Mouse (Mus musculus) myocyte (in vitro differentiated cells): ENCODE results near the gene Aaas. TPM values are rescaled to one million over a fixed set of nuclear protein-coding genes. Genes with fewer than 3 reads are reported as not detected.
A peak's percentile ranks its signal among the peaks of the same experiment; 100 is the strongest.

Experiments used
- H3K27me3 ChIP-seq: one replicate; pipeline ENCODE4 v1.6.1; 2011; ENCODE audit not compliant: control insufficient read depth, insufficient read depth, insufficient read length
- H3K36me3 ChIP-seq: one replicate; pipeline ENCODE4 v1.6.1; 2011; ENCODE audit not compliant: control insufficient read depth, insufficient read depth
- H3K4me2 ChIP-seq: one replicate; pipeline ENCODE4 v1.6.1; 2011; ENCODE audit warnings: low read depth, control low read depth
- H3K4me3 ChIP-seq: one replicate; pipeline ENCODE4 v1.5.1; 2011; ENCODE audit warnings: mild to moderate bottlenecking, control low read depth, moderate library complexity
- H3K79me2 ChIP-seq: one replicate; pipeline ENCODE4 v1.6.1; 2011; ENCODE audit not compliant: control insufficient read depth, insufficient read depth
- H3ac ChIP-seq: one replicate; pipeline ENCODE4 v1.6.1; 2011; ENCODE audit not compliant: control insufficient read depth, insufficient read length
- CEBPB ChIP-seq: IDR thresholded peaks from 2 replicates; pipeline ENCODE4 v1.6.1; 2011; ENCODE audit warnings: mild to moderate bottlenecking, moderate library complexity; ENCODE audit not compliant: poor library complexity, insufficient read depth, severe bottlenecking
- E2F4 ChIP-seq: IDR thresholded peaks from one replicate; pipeline ENCODE4 v1.6.1; 2011; ENCODE audit warnings: mild to moderate bottlenecking, control low read depth, moderate library complexity; ENCODE audit not compliant: insufficient read depth
- MAX ChIP-seq: IDR thresholded peaks from one replicate; pipeline ENCODE4 v1.6.1; 2011; ENCODE audit warnings: low read depth, mild to moderate bottlenecking, control low read depth
- MYOD1 ChIP-seq, 3 experiments: IDR thresholded peaks; one replicate each; pipeline ENCODE4 v1.6.1; 2011; ENCODE audit warnings: control low read depth in 2 of 3, low read depth in 2 of 3, mild to moderate bottlenecking in 2 of 3, moderate library complexity in 1 of 3; ENCODE audit not compliant: insufficient read length in 2 of 3, control insufficient read depth in 1 of 3
- MYOG ChIP-seq, 3 experiments: IDR thresholded peaks; one replicate each; pipeline ENCODE4 v1.6.1; 2011; ENCODE audit warnings: control low read depth in 2 of 3, low read depth in 2 of 3, mild to moderate bottlenecking in 2 of 3; ENCODE audit not compliant: insufficient read length in 2 of 3, control insufficient read depth in 1 of 3, insufficient read depth in 1 of 3
- POLR2A ChIP-seq: IDR thresholded peaks from one replicate; pipeline ENCODE4 v1.6.1; 2011; ENCODE audit warnings: low read depth, mild to moderate bottlenecking, control low read depth, moderate library complexity; ENCODE audit not compliant: insufficient read length
- POLR2AphosphoS2 ChIP-seq: IDR thresholded peaks from one replicate; pipeline ENCODE4 v1.6.1; 2011; ENCODE audit warnings: low read depth, control low read depth; ENCODE audit not compliant: insufficient read length
- REST ChIP-seq: IDR thresholded peaks from one replicate; pipeline ENCODE4 v1.6.1; 2011; ENCODE audit warnings: mild to moderate bottlenecking, control low read depth, moderate library complexity; ENCODE audit not compliant: insufficient read depth, insufficient read length
- SRF ChIP-seq: IDR thresholded peaks from one replicate; pipeline ENCODE4 v1.6.1; 2011; ENCODE audit warnings: low read depth; ENCODE audit not compliant: control insufficient read depth, insufficient read length
- TCF12 ChIP-seq: IDR thresholded peaks from one replicate; pipeline ENCODE4 v1.6.1; 2011; ENCODE audit warnings: mild to moderate bottlenecking, control low read depth; ENCODE audit not compliant: poor library complexity, insufficient read depth, severe bottlenecking
- TCF3 ChIP-seq: IDR thresholded peaks from one replicate; pipeline ENCODE4 v1.6.1; 2011; ENCODE audit warnings: low read depth, control low read depth; ENCODE audit not compliant: insufficient read length
- USF1 ChIP-seq: IDR thresholded peaks from one replicate; pipeline ENCODE4 v1.6.1; 2011; ENCODE audit warnings: low read depth, mild to moderate bottlenecking, control low read depth, moderate library complexity
- polyA plus RNA-seq: library from polyadenylated mRNA; unstranded; fragments of >200 nt; fragmentation: generic; extraction: Trizol; gene quantifications from one replicate; pipeline ENCODE4 v1.2.1, GENCODE M21; 2012; ENCODE audit warnings: missing spikeins

The Aaas gene
- polyA plus RNA-seq, 1 experiment: 57.5 TPM

DNA sequence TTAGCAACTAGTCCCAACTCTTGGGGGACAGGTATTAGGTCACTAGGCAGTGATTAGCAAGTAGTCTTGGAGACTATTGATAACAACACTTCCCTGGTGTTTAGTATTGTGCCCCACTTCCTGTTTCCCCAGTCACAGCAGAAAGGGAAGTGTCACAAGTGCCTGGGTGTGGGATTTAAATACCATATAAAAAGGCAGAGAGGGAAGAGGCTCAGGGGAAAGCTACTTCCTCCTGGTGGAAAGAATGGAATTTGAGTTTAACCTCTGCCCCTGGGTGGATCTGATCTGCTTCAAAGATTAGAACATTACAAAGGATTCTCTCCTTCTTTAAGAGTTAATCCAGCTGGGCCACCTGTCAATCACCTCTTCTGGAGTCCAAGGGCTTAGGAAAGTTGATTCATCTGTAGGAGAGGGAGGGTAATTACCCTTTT, 43.0 kb upstream of the Aaas start:
- H3K4me3 ChIP-seq: no peak overlapping the region
- no peak overlapping the region for H3K4me2 ChIP-seq
- no peak overlapping the region for H3ac ChIP-seq
- no peaks in the 10 kb centered on the region for H3K79me2 ChIP-seq
- no peaks in the 10 kb centered on the region for H3K27me3 ChIP-seq
- TF ChIP-seq USF1 (no peak), MAX (no peak), REST (no peak), TCF12 (no peak)
- H3K36me3 ChIP-seq: no peaks in the 10 kb centered on the region

DNA sequence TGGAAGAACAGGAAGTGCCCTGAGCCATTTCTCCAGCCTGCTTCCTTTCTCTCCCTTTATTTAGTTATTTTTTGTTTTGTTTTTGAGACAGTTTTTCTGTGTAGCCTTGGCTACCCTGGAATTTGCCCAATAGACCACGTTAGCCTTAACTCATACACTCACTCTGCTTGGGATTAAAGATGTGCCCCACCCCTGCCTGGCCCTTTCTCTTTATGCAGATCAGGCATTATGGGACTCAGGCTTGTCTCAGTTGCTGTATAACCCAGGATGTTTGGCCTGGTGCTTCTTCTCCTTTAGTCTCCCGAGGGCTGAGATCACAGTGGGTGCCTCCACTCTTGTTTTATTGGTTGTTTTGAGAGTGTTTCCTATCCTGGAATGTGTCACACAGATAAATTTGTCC, 41.9 kb upstream of the Aaas start:
- Histone ChIP-seq H3K4me3 (no peak overlapping the region), H3K4me2 (no peak overlapping the region), H3K27me3 (no peaks in the 10 kb centered on the region), H3K36me3 (no peaks in the 10 kb centered on the region), H3ac (no peak overlapping the region), H3K79me2 (no peaks in the 10 kb centered on the region)
- TF ChIP-seq MYOD1 (IDR thresholded peaks at IDR 0.05; ENCODE audit: control insufficient read depth in 1 of 3, insufficient read length in 2 of 3, low read depth in 2 of 3): no peak
- TF ChIP-seq REST: no peak
- TF ChIP-seq TCF12: no peak
- no peak for TF ChIP-seq POLR2AphosphoS2
- TF ChIP-seq E2F4: no peak
- TF ChIP-seq USF1: no peak
- TF ChIP-seq CEBPB: no peak
- TF ChIP-seq TCF3: no peak
- TF ChIP-seq POLR2A: no peak
- no peak for TF ChIP-seq MAX
- no peak for TF ChIP-seq SRF
- no peak for TF ChIP-seq MYOG (IDR thresholded peaks at IDR 0.05; ENCODE audit: control insufficient read depth in 1 of 3, insufficient read depth in 1 of 3, insufficient read length in 2 of 3, low read depth in 2 of 3)

DNA sequence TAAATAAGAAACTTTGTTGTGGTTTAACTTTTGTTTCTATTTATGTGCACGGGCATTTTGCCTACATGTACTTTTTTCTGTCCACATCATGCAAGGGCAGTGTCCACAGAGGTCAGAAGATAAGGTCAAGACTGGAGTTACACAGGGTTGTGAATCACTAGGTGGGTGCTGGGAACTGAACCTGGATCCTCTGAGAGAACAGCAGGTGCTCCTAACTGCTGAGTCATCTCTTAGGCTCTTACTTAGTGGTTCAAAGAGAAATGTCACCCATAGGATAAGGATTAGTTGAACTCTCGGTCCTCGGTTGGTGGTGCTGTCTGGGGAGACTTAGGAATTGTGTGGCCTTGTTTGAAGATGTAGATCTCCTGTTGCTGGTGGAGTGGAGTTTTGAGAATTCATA, 38.4 kb upstream of the Aaas start:
- Histone ChIP-seq H3ac (no peak overlapping the region), H3K4me3 (no peak overlapping the region), H3K79me2 (no peaks in the 10 kb centered on the region), H3K4me2 (no peak overlapping the region), H3K36me3 (no peaks in the 10 kb centered on the region), H3K27me3 (no peaks in the 10 kb centered on the region)
- TF ChIP-seq MYOD1 (IDR thresholded peaks at IDR 0.05; ENCODE audit: control insufficient read depth in 1 of 3, insufficient read length in 2 of 3, low read depth in 2 of 3) (peak in 1 of 3 experiments; percentile 50), SRF (no peak)

DNA sequence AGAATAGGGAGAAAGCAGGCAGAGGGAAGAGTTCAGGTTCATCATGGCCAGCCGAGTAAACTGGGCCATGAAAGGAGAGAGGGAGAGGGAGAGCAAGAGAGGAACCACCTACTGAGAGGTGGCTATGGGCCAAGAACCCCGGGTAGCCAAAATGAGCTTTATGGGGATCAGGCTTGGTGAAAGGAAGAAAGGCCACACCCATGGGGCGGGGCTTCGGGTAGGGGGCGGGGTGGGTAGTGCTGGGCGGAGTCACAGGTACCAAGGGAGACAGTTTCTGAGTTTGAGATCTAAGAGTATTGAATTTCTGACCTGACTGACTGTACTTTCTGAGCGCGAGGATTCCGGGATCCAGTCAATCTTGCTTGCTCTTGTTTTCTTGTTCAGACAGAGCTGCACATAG, 36.1 kb upstream of the Aaas start:
- no peaks in the 10 kb centered on the region for H3K79me2 ChIP-seq
- H3ac ChIP-seq: no peak overlapping the region
- H3K27me3 ChIP-seq: no peaks in the 10 kb centered on the region
- H3K4me3 ChIP-seq: no peak overlapping the region
- H3K4me2 ChIP-seq: no peak overlapping the region
- no peak for TF ChIP-seq TCF3
- TF ChIP-seq POLR2AphosphoS2: no peak
- TF ChIP-seq SRF: no peak
- no peak for TF ChIP-seq CEBPB
- H3K36me3 ChIP-seq: no peaks in the 10 kb centered on the region

DNA sequence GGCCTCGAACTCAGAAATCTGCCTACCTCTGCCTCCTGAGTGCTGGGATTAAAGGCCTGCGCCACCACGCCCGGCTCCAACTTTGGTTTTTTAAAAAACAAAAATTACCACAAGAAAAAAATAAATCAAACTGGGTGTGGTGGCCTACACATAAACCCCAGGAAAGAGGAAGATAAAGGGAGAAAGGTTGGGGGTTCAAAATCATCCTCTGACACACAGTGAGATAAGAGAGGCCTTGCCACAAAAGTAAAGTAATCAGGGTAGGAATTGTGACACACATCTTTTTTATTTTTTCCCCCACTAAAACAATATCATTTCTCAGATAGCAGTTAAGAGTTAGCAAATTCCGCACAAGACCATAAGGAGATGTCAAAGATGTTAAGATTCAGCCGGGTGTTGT, 33.1 kb upstream of the Aaas start:
- H3K27me3 ChIP-seq: no peaks in the 10 kb centered on the region
- no peak for TF ChIP-seq REST
- TF ChIP-seq E2F4: no peak
- TF ChIP-seq MAX: no peak
- TF ChIP-seq USF1: no peak
- TF ChIP-seq CEBPB: no peak
- no peak for TF ChIP-seq MYOG (IDR thresholded peaks at IDR 0.05; ENCODE audit: control insufficient read depth in 1 of 3, insufficient read depth in 1 of 3, insufficient read length in 2 of 3, low read depth in 2 of 3)

DNA sequence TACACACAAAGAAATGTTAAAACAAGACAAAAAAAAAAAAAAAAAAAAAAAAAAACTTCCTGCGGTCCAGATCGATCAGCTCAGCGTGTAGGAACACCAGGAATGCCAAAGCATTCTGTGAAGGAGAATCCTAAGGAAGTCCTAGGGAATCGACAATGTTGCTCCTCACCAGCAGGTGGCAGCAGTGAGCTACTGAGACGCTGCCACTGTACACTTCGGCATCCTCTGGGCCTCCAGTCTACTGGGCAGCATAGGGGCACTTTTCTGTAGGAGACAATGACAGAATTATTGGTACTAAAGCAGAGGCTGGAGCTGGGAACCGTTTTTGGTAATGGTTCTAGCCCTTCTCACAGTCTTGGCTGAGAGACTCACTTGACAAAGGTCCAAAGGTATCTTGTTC, 31.0 kb upstream of the Aaas start:
- Histone ChIP-seq H3ac (no peak overlapping the region), H3K36me3 (no peaks in the 10 kb centered on the region), H3K27me3 (no peaks in the 10 kb centered on the region), H3K4me2 (no peak overlapping the region), H3K4me3 (no peak overlapping the region), H3K79me2 (no peaks in the 10 kb centered on the region)
- TF ChIP-seq TCF12: no peak
- TF ChIP-seq POLR2AphosphoS2: no peak
- TF ChIP-seq MYOD1 (IDR thresholded peaks at IDR 0.05; ENCODE audit: control insufficient read depth in 1 of 3, insufficient read length in 2 of 3, low read depth in 2 of 3): no peak
- TF ChIP-seq E2F4: no peak

More for the DNA sequence above, 33.1 kb upstream of the Aaas start:
- Histone ChIP-seq H3K79me2 (no peaks in the 10 kb centered on the region), H3ac (no peak overlapping the region), H3K36me3 (no peaks in the 10 kb centered on the region), H3K4me3 (no peak overlapping the region), H3K4me2 (no peak overlapping the region)
